Mouse (Mus musculus) liver, embryonic 13.5 days (tissue): Measurements from ENCODE around the gene Tnfsf11. TPM values are rescaled to one million over a fixed set of nuclear protein-coding genes. Genes with fewer than 3 reads are reported as not detected.

Experiments
- ATAC-seq: fragments of 200-750 bp; cut with Nextera tagmentation; 2 replicates; pipeline ENCODE4 v1.8.0; 2017; ENCODE audit warnings: low read depth, mild to moderate bottlenecking, moderate number of reproducible peaks, moderate library complexity
- DNase-seq: peaks from one replicate; pipeline ENCODE4 v3.0.0; 2022
- H3K27ac ChIP-seq: fragments of 300-500 bp; sonication (generic); 2 replicates; pipeline ENCODE4 v1.5.1; 2015; ENCODE audit warnings: moderate library complexity, mild to moderate bottlenecking, inconsistent platforms
- H3K27me3 ChIP-seq: fragments of 300-500 bp; sonication (generic); 2 replicates; pipeline ENCODE4 v1.6.1; 2015; ENCODE audit warnings: mild to moderate bottlenecking, inconsistent platforms
- H3K36me3 ChIP-seq: fragments of 300-500 bp; sonication (generic); 2 replicates; pipeline ENCODE4 v1.6.1; 2015; ENCODE audit warnings: mild to moderate bottlenecking, inconsistent platforms
- H3K4me1 ChIP-seq: fragments of 300-500 bp; sonication (generic); replicated peaks from 2 replicates; pipeline ENCODE4 v1.6.1; 2015; ENCODE audit warnings: inconsistent platforms
- H3K4me2 ChIP-seq: fragments of 300-500 bp; sonication (generic); 2 replicates; pipeline ENCODE4 v1.6.1; 2015; ENCODE audit warnings: inconsistent platforms, mild to moderate bottlenecking, moderate library complexity
- H3K4me3 ChIP-seq: fragments of 300-500 bp; sonication (generic); replicated peaks from 2 replicates; pipeline ENCODE4 v1.5.1; 2015; ENCODE audit warnings: mild to moderate bottlenecking, inconsistent platforms
- H3K9ac ChIP-seq: fragments of 300-500 bp; sonication (generic); 2 replicates; pipeline ENCODE4 v1.6.1; 2015; ENCODE audit warnings: mild to moderate bottlenecking, inconsistent platforms
- H3K9me3 ChIP-seq: fragments of 300-500 bp; sonication (generic); replicated peaks from 2 replicates; pipeline ENCODE4 v1.6.1; 2016; ENCODE audit warnings: inconsistent platforms
- WGBS: fragments of 180-500 bp; shearing (Covaris S2); methylation state at CpG from one replicate; pipeline ENCODE4 v1.1.7; 2015; ENCODE audit not compliant: insufficient replicate concordance; 5-methylcytosine and 5-hydroxymethylcytosine counted together
- microRNA-seq: library from miRNA; unstranded; fragments of <30 nt; microRNA quantifications from one replicate; pipeline ENCODE4, GENCODE M21; 2016
- polyA plus RNA-seq: library from polyadenylated mRNA; unstranded; fragments of >200 nt; fragmentation: Nextera tagmentation; extraction: Ambion mirVana; gene quantifications from 2 replicates; pipeline ENCODE4 v1.2.1, GENCODE M21; 2015

Tnfsf11 gene
- polyA plus RNA-seq, 1 experiment from 2014 or later: 0.08 TPM

- WGBS: 51% methylated on average over 4 of the region's 4 CpGs
- no peak overlapping the region for H3K4me2 ChIP-seq
- ATAC-seq (no peak), DNase-seq (no peak)
- H3K9me3 ChIP-seq: no peaks in the 10 kb centered on the region
- H3K4me3 ChIP-seq: no peak overlapping the region
- no peak overlapping the region for H3K9ac ChIP-seq
- H3K36me3 ChIP-seq: no peaks in the 10 kb centered on the region
- no peaks in the 10 kb centered on the region for H3K4me1 ChIP-seq
- no peaks in the 10 kb centered on the region for H3K27me3 ChIP-seq
- no peak overlapping the region for H3K27ac ChIP-seq
Observed at GRCm38 (mm10) chr14:78244811-78245210, 63.0 kb downstream of the Tnfsf11 start.

GRCm38 (mm10) chr14:78239346-78239745 is 68.5 kb downstream of the Tnfsf11 start:
- no peaks in the 10 kb centered on the region for H3K27me3 ChIP-seq
- 0 out of 2 replicates have a peak, but pooled peaks cover 3% of the 10 kb centered on the region for H3K9me3 ChIP-seq
- H3K4me1 ChIP-seq: no peaks in the 10 kb centered on the region
- no peak overlapping the region for H3K9ac ChIP-seq
- no peak overlapping the region for H3K4me2 ChIP-seq
- no peak for DNase-seq
- no peak overlapping the region for H3K4me3 ChIP-seq
- ATAC-seq: no peak
- no peaks in the 10 kb centered on the region for H3K36me3 ChIP-seq
- WGBS: 62% methylated on average over 6 of the region's 6 CpGs
- H3K27ac ChIP-seq: no peak overlapping the region

GRCm38 (mm10) chr14:78237238-78237637 is 70.6 kb downstream of the Tnfsf11 start:
- WGBS: 61% methylated on average over 6 of the region's 6 CpGs

GRCm38 (mm10) chr14:78236144-78236543 is 71.7 kb downstream of the Tnfsf11 start:
- Histone ChIP-seq H3K9me3 (0 out of 2 replicates have a peak, but pooled peaks cover 3% of the 10 kb centered on the region), H3K4me2 (no peak overlapping the region), H3K27ac (no peak overlapping the region), H3K36me3 (no peaks in the 10 kb centered on the region), H3K27me3 (no peaks in the 10 kb centered on the region), H3K4me3 (no peak overlapping the region), H3K9ac (no peak overlapping the region), H3K4me1 (no peaks in the 10 kb centered on the region)
- ATAC-seq (no peak), DNase-seq (no peak)
- 57% methylated on average over 4 of the region's 4 CpGs for WGBS

More at GRCm38 (mm10) chr14:78237238-78237637, 70.6 kb downstream of the Tnfsf11 start:
- no peak for ATAC-seq
- no peak overlapping the region for H3K27ac ChIP-seq
- no peaks in the 10 kb centered on the region for H3K36me3 ChIP-seq
- no peak overlapping the region for H3K9ac ChIP-seq
- H3K4me3 ChIP-seq: no peak overlapping the region
- no peak overlapping the region for H3K4me2 ChIP-seq
- no peak for DNase-seq
- H3K9me3 ChIP-seq: 0 out of 2 replicates have a peak, but pooled peaks cover 3% of the 10 kb centered on the region
- H3K27me3 ChIP-seq: no peaks in the 10 kb centered on the region
- H3K4me1 ChIP-seq: no peaks in the 10 kb centered on the region

GRCm38 (mm10) chr14:78235296-78235695 is 72.5 kb downstream of the Tnfsf11 start:
- Histone ChIP-seq H3K4me1 (no peaks in the 10 kb centered on the region), H3K4me3 (no peak overlapping the region), H3K4me2 (no peak overlapping the region), H3K27ac (no peak overlapping the region), H3K36me3 (no peaks in the 10 kb centered on the region), H3K9me3 (0 out of 2 replicates have a peak, but pooled peaks cover 3% of the 10 kb centered on the region), H3K27me3 (no peaks in the 10 kb centered on the region), H3K9ac (no peak overlapping the region)
- DNase-seq (no peak), ATAC-seq (no peak)
- WGBS: 50% methylated on average over 3 of the region's 3 CpGs

GRCm38 (mm10) chr14:78229012-78229411 is 78.8 kb downstream of the Tnfsf11 start:
- WGBS: 52% methylated on average over 4 of the region's 4 CpGs
- H3K4me2 ChIP-seq: no peak overlapping the region
- no peak for DNase-seq

More at GRCm38 (mm10) chr14:78229012-78229411, 78.8 kb downstream of the Tnfsf11 start:
- H3K4me1 ChIP-seq: no peaks in the 10 kb centered on the region
- no peak overlapping the region for H3K27ac ChIP-seq
- no peak for ATAC-seq
- H3K36me3 ChIP-seq: no peaks in the 10 kb centered on the region
- H3K9me3 ChIP-seq: no peaks in the 10 kb centered on the region
- no peak overlapping the region for H3K9ac ChIP-seq
- no peak overlapping the region for H3K4me3 ChIP-seq
- no peaks in the 10 kb centered on the region for H3K27me3 ChIP-seq

Small RNA genes lying within 50 kb of the gene (microRNA-seq; reads per million reads assigned to microRNA genes)
- not detected for gene Gm23652

Other genes starting within 250 kb of the Tnfsf11 start
- gene Fam216b, start 219.0 kb downstream of the Tnfsf11 start, polyA plus RNA-seq: not detected in 2 replicates
- 6.9 and 9.4 TPM in 2 replicates for gene Akap11, start 228.8 kb upstream of the Tnfsf11 start, polyA plus RNA-seq